13 mouse cellular contexts compared by ENCODE assay signal in the genomic region with DNA sequence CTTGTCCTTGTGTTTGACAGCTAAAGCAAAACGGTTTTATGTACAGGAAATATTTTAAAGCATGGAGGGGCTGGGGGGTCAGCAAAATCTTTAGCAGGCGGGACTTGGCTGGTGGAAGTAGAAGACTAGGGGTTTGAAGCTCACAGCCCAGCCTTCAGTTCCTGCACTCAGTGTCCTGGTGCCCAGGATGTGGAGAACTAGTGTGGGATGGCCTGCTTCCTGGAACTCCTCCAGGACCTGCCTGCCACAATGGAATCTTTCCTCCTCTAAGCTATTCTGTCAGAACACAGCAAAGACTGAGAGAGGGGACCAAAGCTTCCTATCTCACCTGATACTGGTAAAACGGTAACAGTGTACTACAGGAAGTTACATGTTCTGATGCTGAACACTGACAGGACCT. TPM values are rescaled to one million over a fixed set of nuclear protein-coding genes. Genes with fewer than 3 reads are reported as not detected.
DNase-seq lines count a peak whose midpoint lies in the region; ATAC-seq and TF ChIP-seq lines count a peak whose summit lies in the region.
"Had no signal": no experiment of that assay in that cellular context is flagged by ENCODE, and none has a peak within 500 bp of the region (broad histone marks: within the 10 kb centered on the region; RNA-seq: fewer than 3 reads in every experiment).

No protein-coding gene starts in this region.

- H3K4me2 ChIP-seq in heart, embryonic 16.5 days (ENCODE audit: low read depth, low read length): no peak overlapping the region
- H3K4me2 ChIP-seq in heart, embryonic 11.5 days: no peak overlapping the region
- H3K4me2 ChIP-seq in midbrain, embryonic 11.5 days: no peak overlapping the region
- no peak overlapping the region for H3K4me2 ChIP-seq in midbrain, embryonic 15.5 days
- H3K4me2 ChIP-seq in stomach, postnatal 0 days (replicated peaks; ENCODE audit: low read depth): no peak overlapping the region
- no peak overlapping the region for H3K4me2 ChIP-seq in hindbrain, embryonic 12.5 days (replicated peaks)
- H3K4me2 ChIP-seq: heart, embryonic 13.5 days had no signal

- no peaks in the 10 kb centered on the region for H3K36me3 ChIP-seq in heart, embryonic 16.5 days (ENCODE audit: control insufficient read depth, insufficient read depth)
- H3K36me3 ChIP-seq in heart, embryonic 11.5 days (ENCODE audit: control insufficient read depth, insufficient read depth, low read length): no peaks in the 10 kb centered on the region
- no peaks in the 10 kb centered on the region for H3K36me3 ChIP-seq in midbrain, embryonic 11.5 days (ENCODE audit: control insufficient read depth, insufficient read depth, low read length)
- H3K36me3 ChIP-seq in midbrain, embryonic 15.5 days (replicated peaks): no peaks in the 10 kb centered on the region
- no peaks in the 10 kb centered on the region for H3K36me3 ChIP-seq in stomach, postnatal 0 days (ENCODE audit: control insufficient read depth, insufficient read depth, low read length)
- H3K36me3 ChIP-seq in hindbrain, embryonic 12.5 days: 0 out of 2 replicates have a peak, but pooled peaks cover 3% of the 10 kb centered on the region
- H3K36me3 ChIP-seq: heart, embryonic 13.5 days had no signal

- H3K27me3 ChIP-seq in heart, embryonic 16.5 days (ENCODE audit: control insufficient read depth, insufficient read depth, low read length): no peaks in the 10 kb centered on the region
- no peaks in the 10 kb centered on the region for H3K27me3 ChIP-seq in heart, embryonic 11.5 days (ENCODE audit: control insufficient read depth, insufficient read depth, low read length)
- H3K27me3 ChIP-seq in midbrain, embryonic 11.5 days (ENCODE audit: control insufficient read depth, insufficient read depth, low read length): no peaks in the 10 kb centered on the region
- H3K27me3 ChIP-seq in midbrain, embryonic 15.5 days (replicated peaks): no peaks in the 10 kb centered on the region
- H3K27me3 ChIP-seq in stomach, postnatal 0 days (ENCODE audit: control insufficient read depth, insufficient read depth, low read length): no peaks in the 10 kb centered on the region
- no peaks in the 10 kb centered on the region for H3K27me3 ChIP-seq in hindbrain, embryonic 12.5 days
- H3K27me3 ChIP-seq: heart, embryonic 13.5 days; Patski had no signal

- H3K4me3 ChIP-seq in heart, embryonic 16.5 days (ENCODE audit: low read length): no peak overlapping the region
- H3K4me3 ChIP-seq in heart, embryonic 11.5 days (ENCODE audit: low read depth, low read length): no peak overlapping the region
- no peak overlapping the region for H3K4me3 ChIP-seq in midbrain, embryonic 11.5 days (ENCODE audit: low read depth, low read length)
- H3K4me3 ChIP-seq in midbrain, embryonic 15.5 days: no peak overlapping the region
- no peak overlapping the region for H3K4me3 ChIP-seq in stomach, postnatal 0 days (ENCODE audit: low read depth, low read length)
- H3K4me3 ChIP-seq in hindbrain, embryonic 12.5 days: no peak overlapping the region
- H3K4me3 ChIP-seq: heart, embryonic 13.5 days had no signal

- peak; percentile 8 for DNase-seq in midbrain, embryonic 11.5 days (ENCODE audit: low spot score, missing footprints)
- DNase-seq in stomach, postnatal 0 days (ENCODE audit: low spot score): no peak
- DNase-seq in B cell, adult 2 months: no peak
- DNase-seq: adrenal gland, postnatal 10 days; thymus, adult 2 months had no signal

- ATAC-seq in heart, embryonic 16.5 days (replicated peaks; ENCODE audit: extremely low read depth, insufficient read depth, low FRiP score): no peak
- ATAC-seq in heart, embryonic 11.5 days (replicated peaks; ENCODE audit: insufficient number of reproducible peaks, low FRiP score, low TSS enrichment): no peak
- ATAC-seq in midbrain, embryonic 11.5 days (ENCODE audit: low FRiP score): no peak
- ATAC-seq in midbrain, embryonic 15.5 days (replicated peaks): no peak
- ATAC-seq in hematopoietic stem cell, adult 5-6 weeks (replicated peaks in 1 of 2; ENCODE audit: insufficient read depth in 1 of 2, low FRiP score in 2 of 2, low TSS enrichment in 1 of 2, low read depth in 1 of 2, poor library complexity in 2 of 2, severe bottlenecking in 2 of 2): peak; percentile 12 to 23; a peak in 2 of 4 replicates
- no peak; the same call in 1 of the 2 replicates for ATAC-seq in stomach, postnatal 0 days (ENCODE audit: low FRiP score, low TSS enrichment)
- no peak for ATAC-seq in hindbrain, embryonic 12.5 days (ENCODE audit: low FRiP score)
- ATAC-seq: CD4-positive, CD25-positive, alpha-beta regulatory T cell, adult 4 months; Patski had no signal

- H3K4me1 ChIP-seq in heart, embryonic 16.5 days (ENCODE audit: control insufficient read depth, insufficient read depth, low read length): peaks cover 38% of the 10 kb centered on the region
- H3K4me1 ChIP-seq in heart, embryonic 11.5 days (ENCODE audit: control insufficient read depth, insufficient read depth, low read length): peaks cover 16% of the 10 kb centered on the region
- peaks cover 20% of the 10 kb centered on the region for H3K4me1 ChIP-seq in midbrain, embryonic 11.5 days (ENCODE audit: control insufficient read depth, insufficient read depth, low read length)
- peaks cover 47% of the 10 kb centered on the region for H3K4me1 ChIP-seq in midbrain, embryonic 15.5 days
- peaks cover 8% of the 10 kb centered on the region for H3K4me1 ChIP-seq in stomach, postnatal 0 days (replicated peaks; ENCODE audit: control insufficient read depth, insufficient read depth)
- peaks cover 34% of the 10 kb centered on the region for H3K4me1 ChIP-seq in hindbrain, embryonic 12.5 days

- peak overlapping the region; percentile 33 for H3K27ac ChIP-seq in heart, embryonic 16.5 days (ENCODE audit: low read length)
- H3K27ac ChIP-seq in heart, embryonic 11.5 days (ENCODE audit: low read depth, low read length): no peak overlapping the region
- H3K27ac ChIP-seq in midbrain, embryonic 11.5 days (ENCODE audit: low read depth, low read length): no peak overlapping the region
- H3K27ac ChIP-seq in midbrain, embryonic 15.5 days: no peak overlapping the region
- H3K27ac ChIP-seq in stomach, postnatal 0 days (replicated peaks): peak overlapping the region; percentile 24
- no peak overlapping the region for H3K27ac ChIP-seq in hindbrain, embryonic 12.5 days
- H3K27ac ChIP-seq: heart, embryonic 13.5 days had no signal

- no peak for TF ChIP-seq CTCF in stomach, postnatal 0 days (IDR thresholded peaks at IDR 0.05; ENCODE audit: low read depth)

- H3K9me3 ChIP-seq in heart, embryonic 16.5 days (replicated peaks; ENCODE audit: control insufficient read depth, low read length): no peaks in the 10 kb centered on the region
- H3K9me3 ChIP-seq in heart, embryonic 11.5 days (replicated peaks; ENCODE audit: control insufficient read depth, low read length): no peaks in the 10 kb centered on the region
- H3K9me3 ChIP-seq in midbrain, embryonic 11.5 days (ENCODE audit: control insufficient read depth, low read length): no peaks in the 10 kb centered on the region
- H3K9me3 ChIP-seq in midbrain, embryonic 15.5 days: no peaks in the 10 kb centered on the region
- no peaks in the 10 kb centered on the region for H3K9me3 ChIP-seq in stomach, postnatal 0 days (ENCODE audit: control insufficient read depth, low read length)
- no peaks in the 10 kb centered on the region for H3K9me3 ChIP-seq in hindbrain, embryonic 12.5 days (replicated peaks)
- H3K9me3 ChIP-seq: heart, embryonic 13.5 days had no signal

- WGBS in heart, embryonic 16.5 days: 46% methylated on average over 3 of the region's 3 CpGs
- 53% methylated on average over 3 of the region's 3 CpGs for WGBS in heart, embryonic 11.5 days (ENCODE audit: insufficient replicate concordance)
- WGBS in midbrain, embryonic 11.5 days: 85% methylated on average over 3 of the region's 3 CpGs
- WGBS in midbrain, embryonic 15.5 days: 83% methylated on average over 3 of the region's 3 CpGs
- 54% methylated on average over 3 of the region's 3 CpGs for WGBS in stomach, postnatal 0 days
- WGBS in hindbrain, embryonic 12.5 days: 89% methylated on average over 3 of the region's 3 CpGs

- no peak for TF ChIP-seq EP300 in stomach, postnatal 0 days (optimal IDR thresholded peaks at IDR 0.05)

- no peak overlapping the region for H3K9ac ChIP-seq in heart, embryonic 16.5 days (ENCODE audit: low read length)
- H3K9ac ChIP-seq in heart, embryonic 11.5 days (ENCODE audit: low read depth, low read length): no peak overlapping the region
- no peak overlapping the region for H3K9ac ChIP-seq in midbrain, embryonic 11.5 days (ENCODE audit: low read length)
- H3K9ac ChIP-seq in midbrain, embryonic 15.5 days: no peak overlapping the region
- no peak overlapping the region for H3K9ac ChIP-seq in stomach, postnatal 0 days (ENCODE audit: low read length)
- no peak overlapping the region for H3K9ac ChIP-seq in hindbrain, embryonic 12.5 days
- H3K9ac ChIP-seq: heart, embryonic 13.5 days had no signal

RNA-seq across cellular contexts. Expression of a gene that starts 14.4 kb away (rescaled TPM):
- polyA plus RNA-seq in heart, embryonic 16.5 days (2015; fragmentation: Nextera tagmentation; extraction: Ambion mirVana): 10.3 and 10.8 TPM in 2 replicates
- polyA plus RNA-seq in heart, embryonic 11.5 days (2014; fragmentation: Nextera tagmentation; extraction: Ambion mirVana): 12.9 and 15.8 TPM in 2 replicates
- polyA plus RNA-seq in midbrain, embryonic 11.5 days (2014; fragmentation: Nextera tagmentation; extraction: Ambion mirVana): 24.8 and 27.3 TPM in 2 replicates
- polyA plus RNA-seq in midbrain, embryonic 15.5 days (2015; fragmentation: Nextera tagmentation; extraction: Ambion mirVana): 36.3 and 38.1 TPM in 2 replicates
- 27.8 and 29.4 TPM in 2 replicates for total RNA-seq in hematopoietic stem cell, adult 5-6 weeks (2017)
- 7.5 and 7.6 TPM in 2 replicates for polyA plus RNA-seq in stomach, postnatal 0 days (2015; fragmentation: Nextera tagmentation; extraction: Ambion mirVana)
- 33.8 and 34.4 TPM in 2 replicates for polyA plus RNA-seq in hindbrain, embryonic 12.5 days (2016; fragmentation: Nextera tagmentation; extraction: Ambion mirVana)

Comparison
In these comparisons a context has a peak if more than half of its experiments do, and no peak if none do; other contexts are left out.
1. H3K27ac ChIP-seq: peak in heart, embryonic 16.5 days (single experiment) and stomach, postnatal 0 days (single experiment); none in heart, embryonic 11.5 days (single experiment), midbrain, embryonic 11.5 days (single experiment), midbrain, embryonic 15.5 days (single experiment) and hindbrain, embryonic 12.5 days (single experiment).
2. ATAC-seq: peak in hematopoietic stem cell, adult 5-6 weeks (2 of 2); none in heart, embryonic 16.5 days (single experiment), heart, embryonic 11.5 days (single experiment), midbrain, embryonic 11.5 days (single experiment), midbrain, embryonic 15.5 days (single experiment), stomach, postnatal 0 days (single experiment) and hindbrain, embryonic 12.5 days (single experiment).